Mouse (Mus musculus) neural tube, embryonic 12.5 days (tissue): Measurements from ENCODE around the gene Tanc1. TPM values are rescaled to one million over a fixed set of nuclear protein-coding genes. Genes with fewer than 3 reads are reported as not detected.

ENCODE experiments used
- ATAC-seq: fragments of 200-750 bp; cut with Nextera tagmentation; 2 replicates; pipeline ENCODE4 v1.8.0; 2017; ENCODE audit warnings: low read depth, mild to moderate bottlenecking, moderate TSS enrichment, moderate library complexity; ENCODE audit not compliant: low FRiP score
- H3K27ac ChIP-seq: fragments of 300-500 bp; sonication (generic); 2 replicates; pipeline ENCODE4 v1.5.1; 2016
- H3K27me3 ChIP-seq: fragments of 300-500 bp; sonication (generic); replicated peaks from 2 replicates; pipeline ENCODE4 v1.6.1; 2016; ENCODE audit warnings: mild to moderate bottlenecking
- H3K36me3 ChIP-seq: fragments of 300-500 bp; sonication (generic); 2 replicates; pipeline ENCODE4 v1.6.1; 2016; ENCODE audit warnings: mild to moderate bottlenecking
- H3K4me1 ChIP-seq: fragments of 300-500 bp; sonication (generic); 2 replicates; pipeline ENCODE4 v1.6.1; 2016
- H3K4me2 ChIP-seq: fragments of 300-500 bp; sonication (generic); replicated peaks from 2 replicates; pipeline ENCODE4 v1.6.1; 2016; ENCODE audit warnings: mild to moderate bottlenecking
- H3K4me3 ChIP-seq: fragments of 300-500 bp; sonication (generic); 2 replicates; pipeline ENCODE4 v1.5.1; 2016
- H3K9ac ChIP-seq: fragments of 300-500 bp; sonication (generic); 2 replicates; pipeline ENCODE4 v1.6.1; 2016; ENCODE audit warnings: mild to moderate bottlenecking
- H3K9me3 ChIP-seq: fragments of 300-500 bp; sonication (generic); 2 replicates; pipeline ENCODE4 v1.6.1; 2016; ENCODE audit warnings: mild to moderate bottlenecking
- WGBS: fragments of 180-500 bp; shearing (Covaris S2); methylation state at CpG from one replicate; pipeline ENCODE4 v1.1.7; 2016; 5-methylcytosine and 5-hydroxymethylcytosine counted together
- polyA plus RNA-seq: library from polyadenylated mRNA; unstranded; fragments of >200 nt; fragmentation: Nextera tagmentation; extraction: Ambion mirVana; gene quantifications from 2 replicates; pipeline ENCODE4 v1.2.1, GENCODE M21; 2016

Tanc1 gene
- polyA plus RNA-seq, 1 experiment from 2014 or later: 15.9 TPM

DNA sequence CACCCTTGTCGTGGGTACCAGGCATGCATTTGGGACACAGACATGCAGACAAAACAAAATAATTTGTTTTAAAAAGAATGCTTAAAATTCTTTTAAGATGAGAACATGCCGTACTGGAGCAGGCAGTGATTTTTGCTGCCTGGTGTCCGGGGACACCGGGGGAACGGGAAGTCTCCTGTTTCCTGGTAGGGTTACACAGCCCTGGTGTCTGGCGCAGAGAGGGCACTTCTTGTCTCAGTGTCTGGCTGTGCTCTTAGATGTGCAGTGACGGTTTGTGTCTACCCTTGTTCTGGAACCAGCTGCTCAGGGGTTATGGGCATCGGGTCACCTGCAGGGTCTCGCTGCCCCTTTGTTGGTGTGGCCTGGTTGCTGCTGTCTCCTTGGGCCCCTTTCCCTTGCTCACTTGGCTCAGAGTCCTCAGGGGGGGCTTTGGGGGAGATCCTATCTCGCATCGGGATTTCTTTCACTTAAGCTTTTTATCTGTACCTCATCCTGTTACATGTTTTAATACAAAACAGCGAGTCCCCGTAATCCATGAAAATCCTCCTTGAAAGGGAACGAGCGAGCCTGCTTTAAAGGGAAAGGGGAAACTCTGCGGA is 187.2 kb downstream of the Tanc1 start:
- no peak overlapping the region for H3K9ac ChIP-seq
- no peak overlapping the region for H3K4me3 ChIP-seq
- no peaks in the 10 kb centered on the region for H3K9me3 ChIP-seq
- no peaks in the 10 kb centered on the region for H3K4me1 ChIP-seq
- H3K27ac ChIP-seq: no peak overlapping the region
- peaks cover 14% of the 10 kb centered on the region; the same call in 1 of the 2 replicates for H3K36me3 ChIP-seq
- no peaks in the 10 kb centered on the region for H3K27me3 ChIP-seq
- WGBS: 79% methylated on average over 16 of the region's 16 CpGs
- ATAC-seq: no peak
- H3K4me2 ChIP-seq: no peak overlapping the region

DNA sequence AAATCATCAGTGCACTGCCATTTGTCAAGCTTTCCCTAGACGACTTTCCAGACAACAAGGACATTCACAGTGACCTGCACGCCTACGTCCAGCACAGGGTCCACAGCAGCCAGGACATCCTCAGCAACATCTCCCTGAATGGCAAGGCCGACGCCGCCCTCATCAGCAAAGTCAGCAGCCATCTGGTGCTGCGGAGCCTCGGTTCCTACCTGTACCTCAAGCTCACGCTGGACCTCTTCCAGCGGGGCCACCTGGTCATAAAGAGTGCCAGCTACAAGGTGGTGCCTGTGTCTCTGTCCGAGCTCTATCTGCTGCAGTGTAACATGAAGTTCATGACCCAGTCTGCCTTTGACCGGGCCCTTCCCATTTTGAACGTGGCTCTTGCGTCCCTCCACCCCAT is 187.7 kb downstream of the Tanc1 start:
- H3K36me3 ChIP-seq: peaks cover 14% of the 10 kb centered on the region; the same call in 1 of the 2 replicates
- 86% methylated on average over 14 of the region's 14 CpGs for WGBS
- ATAC-seq: no peak

DNA sequence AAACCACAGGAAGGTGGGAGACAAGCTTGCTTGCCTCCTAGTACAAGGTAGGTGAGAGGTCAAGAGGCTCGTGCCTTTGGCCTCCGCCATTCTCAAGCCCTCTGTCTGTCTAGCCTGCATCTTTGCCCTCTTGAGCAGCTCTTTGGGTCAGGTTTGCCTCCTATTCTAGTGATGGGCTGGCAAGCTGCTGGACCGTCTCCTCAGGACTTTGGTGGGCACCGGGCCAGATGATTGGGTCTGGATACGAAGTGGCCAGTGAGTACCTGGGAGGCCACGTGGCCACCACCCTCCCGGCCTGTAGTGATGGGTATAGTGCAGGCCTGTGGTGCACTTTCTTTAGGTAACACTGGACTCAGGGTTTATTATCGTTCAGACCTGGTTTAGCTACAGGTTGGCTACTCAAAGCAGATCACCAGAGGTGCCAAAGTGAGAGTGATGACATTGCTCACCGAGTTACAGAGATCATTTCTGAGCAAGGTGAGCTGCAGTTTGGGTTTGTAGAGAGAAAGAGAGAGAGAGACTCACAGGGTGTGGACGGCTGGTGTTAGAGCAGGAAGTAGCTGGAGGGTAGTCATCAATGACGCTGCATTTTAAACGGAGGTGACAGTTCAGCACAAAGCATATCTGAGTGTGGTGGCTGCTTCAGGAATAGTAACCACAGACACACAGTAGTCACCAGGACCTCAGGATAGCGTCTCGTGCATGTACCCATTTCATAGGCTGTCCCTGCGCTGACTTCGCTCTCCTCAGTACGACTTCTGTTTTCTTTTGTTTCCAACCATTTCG is 188.8 kb downstream of the Tanc1 start:
- no peak overlapping the region for H3K27ac ChIP-seq
- no peak overlapping the region for H3K9ac ChIP-seq
- no peaks in the 10 kb centered on the region for H3K9me3 ChIP-seq
- ATAC-seq: no peak
- peaks cover 12% of the 10 kb centered on the region; the same call in 1 of the 2 replicates for H3K36me3 ChIP-seq
- H3K4me2 ChIP-seq: no peak overlapping the region
- 93% methylated on average over 18 of the region's 18 CpGs for WGBS
- 0 out of 2 replicates have a peak, but pooled peaks cover 3% of the 10 kb centered on the region for H3K4me1 ChIP-seq
- H3K27me3 ChIP-seq: no peaks in the 10 kb centered on the region
- H3K4me3 ChIP-seq: no peak overlapping the region

More for the DNA sequence above, 187.7 kb downstream of the Tanc1 start:
- Histone ChIP-seq H3K9me3 (no peaks in the 10 kb centered on the region), H3K9ac (no peak overlapping the region), H3K4me3 (no peak overlapping the region), H3K27ac (no peak overlapping the region), H3K4me1 (no peaks in the 10 kb centered on the region), H3K4me2 (no peak overlapping the region), H3K27me3 (no peaks in the 10 kb centered on the region)

DNA sequence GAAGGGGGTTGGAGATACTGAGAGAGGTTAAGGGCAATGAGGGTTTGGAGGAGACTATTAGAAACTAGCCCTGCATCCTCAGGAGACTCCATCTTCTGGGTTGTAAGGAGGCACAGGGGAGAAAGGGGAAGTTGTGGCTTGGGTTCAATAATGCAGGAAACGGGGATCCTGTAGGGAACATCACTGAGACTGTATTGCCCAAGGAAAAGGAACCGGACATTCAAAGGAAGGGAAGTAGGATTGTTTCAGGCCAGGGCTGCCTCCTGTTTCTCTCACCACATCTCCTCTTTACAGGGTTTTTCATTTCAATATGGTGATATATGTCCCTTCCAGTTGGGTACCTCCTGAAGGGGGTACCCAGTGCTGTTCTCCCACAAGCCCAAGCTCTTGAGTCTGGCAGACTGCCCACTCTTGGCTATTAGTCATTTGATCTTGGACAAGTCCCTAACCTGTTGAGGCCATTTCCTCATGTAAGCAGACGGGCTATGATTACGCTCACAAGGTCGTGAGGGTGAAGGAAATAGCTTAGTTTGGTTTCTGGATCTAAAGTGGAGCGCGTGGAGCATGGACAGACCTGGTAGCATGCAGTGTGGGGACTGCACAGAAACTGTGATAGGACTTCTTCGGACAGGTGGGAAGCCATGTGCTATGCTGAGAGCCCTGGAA is 191.0 kb downstream of the Tanc1 start:
- H3K27me3 ChIP-seq: no peaks in the 10 kb centered on the region
- H3K36me3 ChIP-seq: 0 out of 2 replicates have a peak, but pooled peaks cover 13% of the 10 kb centered on the region
- no peak overlapping the region for H3K27ac ChIP-seq
- WGBS: 90% methylated on average over 8 of the region's 8 CpGs
- no peak for ATAC-seq
- H3K9me3 ChIP-seq: no peaks in the 10 kb centered on the region
- no peak overlapping the region for H3K4me3 ChIP-seq
- H3K4me1 ChIP-seq: 0 out of 2 replicates have a peak, but pooled peaks cover 6% of the 10 kb centered on the region
- H3K4me2 ChIP-seq: no peak overlapping the region
- no peak overlapping the region for H3K9ac ChIP-seq

DNA sequence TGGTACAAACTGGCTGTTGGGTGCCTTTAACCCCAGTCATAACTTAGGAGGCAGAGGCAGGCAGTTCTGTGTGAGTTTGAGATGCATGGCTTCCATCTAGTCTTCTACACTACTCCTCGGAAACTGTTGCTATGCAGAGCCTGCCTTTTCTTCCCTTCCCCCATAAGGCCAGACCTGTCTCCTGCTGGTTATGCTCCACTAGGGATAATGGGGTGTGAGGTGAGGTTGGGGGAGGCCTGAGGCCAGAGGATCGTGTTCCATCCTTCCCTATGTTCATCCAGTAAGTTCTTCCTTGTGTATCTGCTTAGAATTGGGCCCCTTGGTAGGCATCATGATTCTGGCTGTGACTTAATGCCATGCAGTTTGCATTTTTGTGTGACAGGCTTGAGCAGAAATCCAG is 193.8 kb downstream of the Tanc1 start:
- Histone ChIP-seq H3K9me3 (no peaks in the 10 kb centered on the region), H3K27me3 (no peaks in the 10 kb centered on the region), H3K4me3 (no peak overlapping the region), H3K27ac (no peak overlapping the region), H3K4me1 (0 out of 2 replicates have a peak, but pooled peaks cover 6% of the 10 kb centered on the region), H3K4me2 (no peak overlapping the region), H3K9ac (no peak overlapping the region), H3K36me3 (peaks cover 12% of the 10 kb centered on the region; the same call in 1 of the 2 replicates)
- 29% methylated on average over 2 of the region's 2 CpGs for WGBS
- ATAC-seq: no peak

DNA sequence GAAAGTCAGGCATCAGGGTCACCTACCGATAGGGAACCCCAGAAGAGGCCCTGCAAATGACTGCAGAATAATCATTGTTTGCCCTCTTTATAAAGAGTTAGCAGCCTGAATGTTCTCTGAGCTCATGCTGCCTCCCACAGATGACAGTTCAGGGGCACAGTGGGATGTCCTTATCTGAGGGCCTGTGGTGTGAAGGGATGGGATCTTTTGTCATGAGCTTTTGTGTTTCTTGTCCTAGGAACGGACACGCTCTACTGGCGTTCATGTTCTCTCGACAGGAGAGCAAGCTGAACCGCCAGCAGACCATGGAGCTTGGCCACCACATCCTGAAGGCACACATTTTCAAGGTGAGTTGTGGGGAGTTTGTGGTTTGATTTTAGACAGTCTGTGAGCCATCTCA is 194.2 kb downstream of the Tanc1 start:
- no peak overlapping the region for H3K27ac ChIP-seq
- WGBS: 35% methylated on average over 6 of the region's 6 CpGs
- no peak overlapping the region for H3K4me3 ChIP-seq
- H3K4me1 ChIP-seq: 0 out of 2 replicates have a peak, but pooled peaks cover 6% of the 10 kb centered on the region
- H3K27me3 ChIP-seq: no peaks in the 10 kb centered on the region
- H3K9ac ChIP-seq: no peak overlapping the region
- no peak for ATAC-seq
- H3K36me3 ChIP-seq: peaks cover 12% of the 10 kb centered on the region; the same call in 1 of the 2 replicates
- no peaks in the 10 kb centered on the region for H3K9me3 ChIP-seq
- H3K4me2 ChIP-seq: no peak overlapping the region

DNA sequence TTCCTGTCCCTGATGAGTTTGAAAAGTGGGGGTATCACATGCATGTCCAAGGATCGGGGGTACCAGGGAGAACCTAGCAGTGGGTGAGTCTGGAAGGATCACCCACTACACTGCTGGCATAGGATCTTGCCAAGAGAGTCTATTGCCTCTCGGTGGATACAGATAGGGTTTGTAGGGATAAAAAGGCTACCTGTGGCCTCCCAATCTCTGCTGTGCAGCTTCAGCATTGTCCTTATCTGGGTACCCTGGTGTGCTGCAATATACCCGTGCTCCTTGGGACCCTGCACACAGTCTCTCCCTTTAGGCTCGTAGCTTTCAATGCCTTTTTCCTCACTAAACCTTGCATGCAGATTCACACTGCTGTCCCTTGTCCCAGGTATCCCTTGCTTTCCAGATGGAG is 196.8 kb downstream of the Tanc1 start:
- no peaks in the 10 kb centered on the region for H3K9me3 ChIP-seq
- WGBS: 83% methylated on average over 4 of the region's 4 CpGs
- H3K9ac ChIP-seq: no peak overlapping the region
- H3K27me3 ChIP-seq: no peaks in the 10 kb centered on the region
- H3K4me1 ChIP-seq: 0 out of 2 replicates have a peak, but pooled peaks cover 6% of the 10 kb centered on the region
- H3K36me3 ChIP-seq: peaks cover 12% of the 10 kb centered on the region; the same call in 1 of the 2 replicates
- H3K4me3 ChIP-seq: no peak overlapping the region
- no peak overlapping the region for H3K27ac ChIP-seq
- no peak overlapping the region for H3K4me2 ChIP-seq
- ATAC-seq: no peak

DNA sequence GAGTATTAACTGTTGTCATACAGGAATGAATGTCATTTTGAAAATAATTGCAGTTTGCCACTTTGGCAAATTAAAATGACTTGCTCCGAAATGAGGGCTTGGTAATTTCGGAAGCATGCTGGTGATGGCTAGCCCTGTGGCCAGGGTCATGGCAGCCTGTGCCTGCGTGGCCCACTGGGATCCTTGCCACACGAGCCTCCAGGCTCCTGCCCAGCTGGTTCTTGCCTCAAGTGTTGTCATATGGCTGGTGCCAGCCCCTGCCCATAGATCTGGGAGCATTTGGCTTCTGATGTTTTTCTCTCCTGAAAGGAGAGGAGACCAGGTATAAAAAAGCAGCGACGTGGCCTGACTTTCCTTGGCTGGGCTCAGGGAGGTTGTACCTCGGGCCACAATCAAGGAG is 198.2 kb downstream of the Tanc1 start:
- Histone ChIP-seq H3K4me1 (0 out of 2 replicates have a peak, but pooled peaks cover 6% of the 10 kb centered on the region), H3K27me3 (no peaks in the 10 kb centered on the region), H3K9ac (no peak overlapping the region), H3K36me3 (peaks cover 12% of the 10 kb centered on the region), H3K4me2 (no peak overlapping the region), H3K9me3 (no peaks in the 10 kb centered on the region), H3K27ac (no peak overlapping the region), H3K4me3 (no peak overlapping the region)
- 81% methylated on average over 7 of the region's 7 CpGs for WGBS
- ATAC-seq: no peak

DNA sequence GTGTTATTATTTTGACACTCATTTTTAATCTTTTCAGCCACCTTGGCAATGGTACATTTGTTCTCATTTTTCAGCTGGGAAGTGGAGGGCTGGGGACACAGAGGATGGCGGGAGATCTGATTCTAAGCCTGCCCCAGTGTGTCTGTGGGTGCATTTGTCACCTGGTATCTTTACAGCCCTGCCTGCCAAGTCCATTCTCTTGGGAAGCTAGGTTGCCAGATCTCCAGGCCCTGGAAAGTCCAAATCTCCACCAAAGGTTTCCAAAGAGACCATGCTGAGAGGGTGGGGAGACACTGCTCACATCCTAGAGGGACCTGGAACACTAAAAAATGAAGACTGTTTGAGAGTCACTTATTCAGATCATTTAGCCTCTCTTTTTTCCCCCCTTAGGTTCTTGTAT is 199.4 kb downstream of the Tanc1 start:
- Histone ChIP-seq H3K27me3 (no peaks in the 10 kb centered on the region), H3K4me2 (no peak overlapping the region), H3K4me3 (no peak overlapping the region), H3K9ac (no peak overlapping the region), H3K27ac (no peak overlapping the region), H3K9me3 (no peaks in the 10 kb centered on the region), H3K4me1 (no peaks in the 10 kb centered on the region), H3K36me3 (peaks cover 12% of the 10 kb centered on the region)
- 67% methylated on average over 1 of the region's 1 CpGs for WGBS
- no peak for ATAC-seq

DNA sequence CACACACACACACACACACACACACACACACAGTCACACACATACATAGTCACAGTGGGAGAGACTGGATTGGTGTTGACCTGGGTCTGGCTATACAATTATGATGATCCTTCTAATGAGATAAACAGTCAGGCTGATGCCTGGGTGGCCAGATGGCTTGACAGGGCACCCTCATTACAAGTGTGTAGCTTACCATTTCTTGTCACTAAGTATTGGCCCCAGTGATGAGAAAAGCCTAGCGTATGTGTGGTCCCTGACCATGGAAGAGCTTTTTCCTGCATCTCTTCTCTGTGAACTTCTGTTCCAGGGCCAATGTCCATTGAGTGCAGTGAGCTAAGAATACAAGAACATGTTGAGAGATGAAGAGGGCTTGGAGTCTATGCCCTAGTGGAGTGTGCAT is 200.8 kb downstream of the Tanc1 start:
- Histone ChIP-seq H3K9me3 (no peaks in the 10 kb centered on the region), H3K4me3 (no peak overlapping the region), H3K36me3 (peaks cover 7% of the 10 kb centered on the region), H3K27me3 (no peaks in the 10 kb centered on the region), H3K4me1 (no peaks in the 10 kb centered on the region), H3K9ac (no peak overlapping the region), H3K27ac (no peak overlapping the region), H3K4me2 (no peak overlapping the region)
- WGBS: 98% methylated on average over 1 of the region's 1 CpGs
- no peak for ATAC-seq

DNA sequence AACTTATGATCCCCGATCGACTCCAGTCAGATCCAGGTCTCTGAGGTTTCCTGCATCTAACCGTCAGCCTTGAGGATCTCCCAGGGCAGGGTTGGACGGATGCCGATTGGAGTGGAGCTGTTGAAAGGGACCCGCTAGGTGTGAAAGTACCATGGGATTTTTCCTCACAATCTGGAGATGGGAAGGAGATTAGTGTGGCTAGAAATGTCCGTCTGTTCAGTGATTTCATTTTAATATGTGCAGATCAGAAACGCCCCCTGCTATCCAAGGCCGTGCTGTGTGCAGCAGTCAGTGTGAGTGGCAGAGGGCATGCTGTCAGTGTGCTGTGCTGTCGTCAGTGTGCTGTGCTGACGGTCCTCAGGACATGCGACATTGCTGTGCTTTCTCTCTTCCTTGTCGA is 201.6 kb downstream of the Tanc1 start:
- Histone ChIP-seq H3K9ac (no peak overlapping the region), H3K4me2 (no peak overlapping the region), H3K9me3 (no peaks in the 10 kb centered on the region), H3K36me3 (peaks cover 3% of the 10 kb centered on the region), H3K4me3 (no peak overlapping the region), H3K27me3 (no peaks in the 10 kb centered on the region), H3K27ac (no peak overlapping the region), H3K4me1 (no peaks in the 10 kb centered on the region)
- 88% methylated on average over 13 of the region's 13 CpGs for WGBS
- ATAC-seq: no peak

DNA sequence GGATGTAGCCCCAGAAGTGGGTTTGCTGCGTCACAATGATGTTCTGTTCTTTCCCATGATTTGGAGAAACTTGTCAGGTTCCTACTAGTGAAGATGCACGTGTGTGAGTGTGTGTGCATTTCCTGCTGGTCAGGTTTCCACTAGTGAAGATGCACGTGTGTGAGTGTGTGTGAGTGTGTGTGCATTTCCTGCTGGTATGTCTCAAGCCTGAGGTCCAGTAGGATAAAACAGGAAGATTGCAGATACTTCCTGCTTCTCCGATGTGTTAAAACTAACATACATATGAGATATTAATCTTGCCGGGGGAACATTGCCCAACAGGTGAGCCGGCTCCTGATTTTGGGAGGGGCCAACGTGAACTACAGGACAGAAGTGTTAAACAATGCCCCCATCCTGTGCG is 203.2 kb downstream of the Tanc1 start:
- H3K36me3 ChIP-seq: peaks cover 9% of the 10 kb centered on the region
- H3K4me2 ChIP-seq: no peak overlapping the region
- WGBS: 91% methylated on average over 8 of the region's 8 CpGs
- no peaks in the 10 kb centered on the region for H3K9me3 ChIP-seq
- no peak overlapping the region for H3K4me3 ChIP-seq
- no peak overlapping the region for H3K27ac ChIP-seq
- no peaks in the 10 kb centered on the region for H3K27me3 ChIP-seq
- no peaks in the 10 kb centered on the region for H3K4me1 ChIP-seq
- ATAC-seq: no peak
- H3K9ac ChIP-seq: no peak overlapping the region
